Mouse (Mus musculus) heart, adult 8-10 months (tissue): Measurements from ENCODE around the gene Igfals. TPM values are rescaled to one million over a fixed set of nuclear protein-coding genes. Genes with fewer than 3 reads are reported as not detected.

Experiments used
- DNase-seq: peaks from one replicate; pipeline ENCODE4 v3.0.0; 2022; ENCODE audit warnings: low spot score
- total RNA-seq, 4 experiments: library from RNA; stranded (reverse); gene quantifications; 2 replicates each; pipeline ENCODE4 v1.2.4; 2022

Igfals gene
- total RNA-seq = 10 to 100 TPM in 2 of 4 experiments, 1 to 10 TPM in 2; 7.8 to 14.5 (median 11.1) TPM

DNA sequence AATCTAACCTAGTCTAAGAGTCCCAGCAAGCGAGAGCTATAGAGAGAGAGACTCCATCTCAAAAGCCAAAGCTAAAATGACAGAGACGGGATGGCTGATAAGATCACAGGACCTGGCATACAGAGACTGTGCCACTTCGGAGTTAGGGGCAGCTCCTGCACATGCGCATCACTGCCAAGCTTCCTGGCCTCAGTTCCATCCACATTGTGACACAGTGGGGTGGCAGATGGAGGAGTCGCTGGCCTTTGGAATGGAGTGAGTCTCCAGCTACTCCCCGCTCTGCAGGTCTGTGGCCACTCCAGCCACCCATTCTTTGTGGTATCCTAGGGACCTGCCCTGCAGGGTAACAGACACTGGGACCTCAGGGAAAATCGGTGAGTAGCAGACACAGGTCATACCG is at the start of gene Igfals:
Igfals (plus strand) TSS at position 222 of the 400 bp plus-strand sequence.
- no peak for DNase-seq

DNA sequence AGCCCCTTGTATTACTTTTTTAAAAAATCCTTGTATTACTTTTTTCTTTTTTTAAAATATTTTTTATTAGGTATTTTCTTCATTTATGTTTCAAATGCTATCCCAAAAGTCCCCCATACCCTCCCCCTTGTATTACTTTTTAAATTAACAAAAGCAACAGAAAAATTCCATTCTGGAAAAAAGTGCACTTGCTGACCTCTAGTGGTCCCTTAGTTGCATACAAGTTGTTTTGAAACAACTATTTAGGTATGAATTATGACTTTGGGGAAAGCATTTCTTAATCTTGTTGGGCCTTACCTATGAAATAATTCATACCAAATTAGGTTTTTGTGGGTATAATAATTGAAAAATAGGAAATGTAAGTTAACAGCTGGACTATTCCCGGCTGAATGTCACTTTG is 48.3 kb upstream of the Igfals start:
- no peak for DNase-seq

DNA sequence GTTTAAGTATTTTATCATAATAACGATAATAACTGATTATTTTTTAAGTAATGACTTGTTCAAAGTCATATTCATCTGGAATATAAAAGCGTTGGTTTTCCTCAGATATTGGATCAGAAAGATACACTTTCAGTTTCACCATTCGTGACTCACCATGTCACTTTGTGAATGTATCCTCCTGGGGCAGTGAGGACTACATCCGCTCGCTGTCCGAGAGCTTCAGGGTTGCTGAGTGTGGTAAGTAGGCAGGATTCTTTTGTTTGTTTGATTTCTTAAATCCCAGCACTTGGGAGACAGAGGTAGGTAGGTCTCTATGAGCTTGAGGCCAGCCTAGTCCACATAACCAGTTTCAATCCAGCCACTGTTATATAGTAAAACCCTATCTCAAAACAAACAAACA is 47.6 kb upstream of the Igfals start:
- DNase-seq = no peak

DNA sequence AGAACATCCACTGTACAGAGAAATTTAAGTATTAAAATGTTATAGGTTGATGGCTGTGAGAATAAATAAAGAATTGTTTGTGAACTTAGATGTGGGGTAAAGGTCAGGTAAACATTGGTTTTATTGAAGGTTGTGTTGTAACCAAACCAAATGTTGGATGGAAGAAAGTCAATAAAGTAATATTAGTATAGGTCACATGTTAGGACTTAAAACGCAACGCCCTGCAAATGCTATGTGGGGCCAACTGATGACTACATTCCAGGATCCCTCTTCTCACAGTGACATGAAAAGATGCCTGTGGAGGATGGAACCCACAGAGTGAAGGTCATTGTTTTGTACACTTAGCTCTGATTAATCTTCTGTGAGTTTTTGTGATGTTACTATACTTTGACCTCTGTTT is 46.3 kb upstream of the Igfals start:
- DNase-seq = no peak

DNA sequence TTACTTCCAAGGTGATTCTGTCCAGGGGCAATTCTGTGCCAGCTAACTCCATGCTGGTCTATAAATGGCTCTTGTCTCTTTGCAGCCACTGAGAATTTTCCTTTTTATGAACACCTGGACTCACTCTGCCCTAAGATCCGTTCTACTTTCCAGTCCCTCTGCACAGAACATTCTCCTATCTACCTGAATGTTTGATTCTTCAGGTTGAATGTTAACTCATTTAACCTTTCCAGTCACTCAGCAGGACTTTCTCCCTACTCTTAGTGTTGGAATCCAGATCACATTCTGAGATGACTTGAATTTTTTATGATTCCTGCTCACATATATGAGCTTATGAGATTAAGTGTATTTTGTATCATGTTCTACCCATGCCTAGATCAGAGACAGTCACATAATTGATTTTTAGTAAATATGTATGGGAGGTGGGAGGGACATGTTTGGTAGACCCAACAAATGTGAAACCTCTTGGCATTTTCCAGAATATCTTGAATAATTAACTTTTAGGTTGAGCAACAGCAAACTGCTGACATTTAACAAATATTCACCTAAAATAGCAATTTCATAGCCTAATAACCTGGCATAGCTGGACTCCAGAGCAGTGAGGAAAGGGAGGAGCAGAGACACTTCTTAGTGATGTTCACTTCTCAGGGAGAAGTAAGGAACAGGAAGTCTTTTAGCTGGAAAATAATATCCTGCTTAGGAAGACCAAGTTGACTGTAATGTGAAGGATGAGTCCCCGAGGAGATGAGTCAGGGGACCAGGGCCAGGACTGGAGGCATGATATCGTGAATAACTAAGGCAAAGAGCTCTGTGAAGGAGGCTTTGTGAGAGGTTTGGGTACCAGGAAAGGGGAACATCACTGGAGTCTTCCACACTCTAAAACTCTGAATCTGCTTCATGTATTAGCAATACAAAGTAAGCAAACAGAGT is 44.2 kb upstream of the Igfals start:
- DNase-seq = no peak

DNA sequence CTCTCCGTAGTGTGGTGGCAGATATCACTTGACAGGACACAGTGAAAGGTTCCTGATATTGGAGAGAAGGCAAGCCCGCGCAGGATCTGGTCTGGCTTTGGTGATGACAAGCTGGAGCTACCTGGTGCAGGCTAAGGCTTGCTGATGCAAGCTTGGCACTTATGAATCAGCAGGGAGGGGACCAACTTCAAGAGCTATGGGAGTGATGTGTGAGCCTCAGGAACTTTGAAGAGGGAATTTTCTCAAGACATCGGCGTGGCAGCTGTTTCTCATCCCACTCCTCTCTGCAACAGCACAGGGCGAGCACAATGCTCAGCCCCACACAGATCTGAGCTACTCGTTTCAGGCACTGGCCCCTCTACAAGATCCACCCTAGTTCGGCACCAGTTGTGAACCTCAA is 26.0 kb upstream of the Igfals start, which contains the start of gene Hagh:
Hagh (plus strand) TSS at position 302 of the 400 bp plus-strand sequence.
- no peak for DNase-seq

DNA sequence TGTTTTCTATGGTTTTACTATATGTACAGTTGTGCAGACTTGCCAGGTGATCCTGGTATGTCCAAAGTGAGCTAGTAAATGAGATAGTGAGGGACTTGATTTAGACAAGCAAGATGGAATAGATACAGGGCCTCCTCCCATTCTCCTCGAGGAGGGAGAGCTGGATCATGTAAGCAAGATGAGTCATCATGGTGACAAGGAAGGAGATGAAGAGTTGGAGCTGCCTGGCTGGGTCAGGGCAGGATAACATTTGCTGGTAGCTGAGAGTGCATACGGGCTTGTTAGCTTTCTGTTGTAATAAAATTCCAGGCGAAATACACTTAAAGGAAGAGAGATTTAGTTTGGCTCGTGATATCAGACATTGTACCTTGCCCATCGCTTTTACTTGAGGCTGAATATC is 25.5 kb upstream of the Igfals start:
- DNase-seq = no peak

DNA sequence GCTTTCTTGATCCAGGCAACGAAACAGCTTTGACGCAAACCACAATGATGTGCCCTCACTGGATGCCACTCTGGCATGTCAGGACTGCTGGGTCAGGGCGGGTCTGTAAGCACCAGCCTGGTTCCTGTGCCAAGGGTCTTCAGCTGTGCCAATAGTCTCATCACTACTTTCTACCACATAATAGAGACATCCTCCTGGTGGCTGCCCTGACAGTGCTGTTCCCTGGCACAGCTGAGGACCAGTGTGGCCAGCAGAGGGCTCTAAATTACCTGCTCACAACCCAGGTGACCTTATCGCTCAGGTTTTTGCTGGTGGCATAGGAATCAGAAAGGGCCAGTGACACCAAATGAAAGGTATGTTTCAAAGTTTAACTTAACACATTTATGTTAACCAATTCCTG is 24.7 kb upstream of the Igfals start:
- DNase-seq = no peak

DNA sequence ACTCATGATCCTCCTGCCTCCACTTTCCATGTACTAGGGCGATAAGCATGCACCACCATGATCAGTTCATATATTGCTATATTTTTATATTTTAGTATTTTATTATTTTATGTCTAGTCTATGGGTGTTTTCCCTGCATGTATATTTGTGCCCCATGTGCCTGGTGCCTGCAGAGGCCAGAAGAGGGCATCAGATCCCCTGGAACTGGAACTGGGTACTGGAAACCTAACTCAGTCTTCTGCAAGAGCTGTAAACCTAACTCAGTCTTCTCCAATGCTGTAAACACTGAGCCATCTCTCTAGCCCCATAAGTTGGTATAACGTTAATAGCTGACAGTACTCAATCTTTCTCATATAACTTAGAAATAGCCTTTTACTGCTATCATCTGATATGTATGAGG is 23.2 kb upstream of the Igfals start:
- DNase-seq = no peak

DNA sequence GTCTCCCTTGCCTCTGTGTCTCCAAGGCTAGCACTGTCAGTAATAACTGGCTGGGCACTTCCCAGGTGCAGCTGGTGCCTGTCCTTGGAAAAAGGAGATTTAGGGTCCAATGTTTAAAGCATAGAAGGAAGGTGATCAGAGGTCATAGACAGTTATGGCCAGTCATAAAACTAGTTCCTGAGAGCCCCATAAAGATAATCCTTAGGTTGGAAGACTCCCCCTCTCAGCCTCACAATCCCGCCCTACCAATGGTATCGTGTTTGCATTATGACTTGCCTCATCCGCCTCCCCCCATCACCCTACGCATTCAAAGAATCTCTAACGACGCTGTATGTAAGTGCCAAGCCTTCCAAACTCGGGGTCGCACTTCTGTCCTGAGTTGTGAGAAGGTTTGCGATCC is 21.3 kb upstream of the Igfals start:
- no peak for DNase-seq

DNA sequence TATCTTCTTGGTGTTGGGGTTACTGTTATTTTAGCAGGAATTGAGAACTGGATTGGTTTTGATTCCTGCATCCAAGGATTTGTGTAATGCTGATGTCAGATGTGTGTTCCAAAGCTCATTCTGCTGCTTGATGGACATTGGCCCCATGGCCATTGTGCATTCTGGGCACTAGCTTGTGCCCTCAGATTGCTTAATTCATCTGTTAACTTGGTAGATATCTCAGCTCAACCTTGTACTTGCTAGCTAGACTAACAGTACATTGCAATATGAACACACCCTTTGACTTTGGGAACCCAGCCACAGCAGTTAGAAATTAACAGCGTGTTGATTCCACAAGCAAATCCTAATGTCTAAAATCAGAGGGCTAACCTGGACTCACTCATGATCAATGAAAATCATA is 18.4 kb upstream of the Igfals start:
- DNase-seq = no peak

DNA sequence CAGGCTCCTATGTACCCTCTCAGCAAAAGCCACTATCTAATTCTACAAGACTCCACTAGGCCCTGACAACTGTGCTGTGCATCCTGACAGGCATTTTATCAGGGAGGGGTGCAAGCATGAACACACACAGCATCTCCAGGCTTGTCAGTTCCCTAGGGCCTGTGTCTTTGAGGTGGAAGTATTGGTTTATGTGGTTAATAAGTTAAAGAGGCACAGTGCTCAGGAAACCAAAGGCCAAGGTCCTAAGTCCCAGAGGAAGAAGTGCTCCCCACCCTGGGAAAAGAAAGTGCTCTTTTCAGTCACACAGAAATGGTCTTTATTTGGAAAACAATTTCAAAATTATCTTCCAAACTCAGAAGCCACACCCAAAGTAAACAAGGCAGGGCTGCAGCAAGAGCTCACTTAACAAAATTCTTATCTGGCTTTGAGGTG is 17.2 kb upstream of the Igfals start:
- no peak for DNase-seq

DNA sequence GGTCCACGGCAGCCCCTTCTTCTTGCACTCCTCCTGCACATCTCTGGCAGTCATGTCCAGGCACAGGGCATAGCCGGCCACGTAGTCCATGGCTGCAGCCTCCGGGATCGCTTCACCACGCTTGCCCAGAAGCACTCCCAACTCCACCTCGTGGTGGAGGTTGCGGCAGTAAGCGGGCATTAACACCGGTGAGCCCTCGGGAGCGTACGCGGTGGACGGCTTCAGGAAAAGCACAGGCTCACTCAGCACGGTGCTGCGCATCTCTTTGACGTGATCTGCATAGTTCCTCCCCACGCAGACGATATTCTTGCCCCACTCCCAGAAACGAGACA is 16.1 kb upstream of the Igfals start:
- no peak for DNase-seq

DNA sequence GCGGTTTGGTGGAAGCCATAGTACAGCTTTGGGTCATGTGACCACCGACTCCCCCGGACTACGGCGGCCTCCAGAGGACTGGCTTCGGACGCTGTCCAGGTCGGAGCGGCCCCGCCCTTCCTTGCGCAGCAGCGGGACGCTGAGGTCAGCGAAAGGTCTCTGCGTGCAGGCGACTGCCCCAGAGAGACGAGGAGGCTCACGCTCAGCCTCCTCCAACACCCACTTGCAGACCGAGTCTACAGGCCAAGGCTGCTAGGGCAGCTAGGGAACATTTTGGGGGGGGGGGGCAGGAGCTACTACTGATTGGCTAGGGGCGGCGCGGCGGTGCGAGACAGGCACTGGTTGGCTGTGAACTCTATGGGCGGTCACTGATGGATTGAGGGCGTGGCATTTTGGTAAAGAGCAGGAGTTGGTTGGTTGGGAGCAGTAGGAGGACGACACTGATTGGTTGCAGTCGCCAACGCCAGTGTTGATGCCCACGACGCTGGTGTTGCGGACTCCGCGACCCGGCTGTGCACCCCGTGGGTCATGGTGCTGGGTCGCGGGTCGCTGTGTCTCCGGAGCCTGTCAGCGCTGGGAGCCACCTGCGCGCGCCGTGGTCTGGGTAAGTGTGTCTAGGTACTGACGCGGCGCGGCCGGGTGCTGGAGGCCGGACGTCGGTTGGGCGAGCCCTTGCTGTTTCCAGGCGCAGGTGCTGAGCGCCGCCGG is 15.6 kb upstream of the Igfals start, which contains the start of gene Fahd1:
Fahd1 (minus strand) TSS at position 300 of the 708 bp plus-strand sequence.
- peak; percentile 98 for DNase-seq

DNA sequence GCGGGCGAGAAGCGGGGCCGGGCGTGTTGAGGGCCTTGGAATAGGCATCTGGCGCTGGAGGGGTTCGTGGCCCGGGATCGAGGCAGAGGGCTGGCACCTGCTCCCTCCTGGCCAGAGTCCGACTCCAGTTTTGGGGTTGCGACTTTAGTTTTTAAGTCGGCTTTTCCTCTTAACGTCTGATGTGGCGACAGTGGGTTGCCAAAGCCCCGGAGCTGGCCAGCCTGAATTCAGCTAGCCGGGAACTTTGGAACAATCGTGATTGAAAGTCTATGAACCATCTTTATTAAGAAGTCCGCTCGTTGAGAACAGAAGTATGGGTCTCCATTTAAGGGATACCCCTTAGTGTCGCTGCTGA is 15.0 kb upstream of the Igfals start:
- DNase-seq = no peak

DNA sequence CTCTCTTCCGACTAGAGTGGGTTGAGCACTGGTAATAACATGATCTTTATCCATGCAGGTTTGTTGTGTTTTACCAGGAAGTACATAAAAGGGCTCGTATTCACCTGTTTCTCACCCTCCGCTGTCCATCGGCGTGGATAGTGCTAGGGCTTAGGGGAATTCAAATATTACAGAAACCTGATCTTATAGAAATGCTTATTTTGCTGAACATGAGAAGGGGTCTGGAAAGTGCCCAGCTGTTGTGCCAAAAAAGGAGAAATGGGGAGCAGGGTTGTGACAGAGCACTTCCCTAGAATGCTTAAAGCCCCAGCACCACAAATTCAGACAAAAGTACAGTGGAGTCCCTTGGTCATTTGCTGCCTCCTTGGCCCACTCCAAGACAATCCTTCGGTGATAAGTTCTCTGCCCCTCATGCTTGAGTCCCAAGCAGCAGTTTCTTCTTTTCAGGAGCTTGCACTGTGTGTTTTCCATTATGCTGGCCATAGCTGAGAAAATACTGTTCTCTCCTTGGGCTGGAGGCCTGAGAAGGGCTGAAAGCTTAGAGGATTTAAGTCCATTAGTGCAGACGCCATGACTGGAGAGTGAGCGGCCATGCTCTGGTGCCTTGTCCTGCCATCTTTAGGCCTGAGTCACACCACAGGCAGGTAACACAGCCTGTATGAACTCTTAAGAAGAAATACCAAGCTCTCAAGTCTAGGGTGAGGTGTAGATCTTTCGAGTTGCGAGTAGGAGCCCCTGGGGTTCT is 14.2 kb upstream of the Igfals start:
- DNase-seq = no peak

DNA sequence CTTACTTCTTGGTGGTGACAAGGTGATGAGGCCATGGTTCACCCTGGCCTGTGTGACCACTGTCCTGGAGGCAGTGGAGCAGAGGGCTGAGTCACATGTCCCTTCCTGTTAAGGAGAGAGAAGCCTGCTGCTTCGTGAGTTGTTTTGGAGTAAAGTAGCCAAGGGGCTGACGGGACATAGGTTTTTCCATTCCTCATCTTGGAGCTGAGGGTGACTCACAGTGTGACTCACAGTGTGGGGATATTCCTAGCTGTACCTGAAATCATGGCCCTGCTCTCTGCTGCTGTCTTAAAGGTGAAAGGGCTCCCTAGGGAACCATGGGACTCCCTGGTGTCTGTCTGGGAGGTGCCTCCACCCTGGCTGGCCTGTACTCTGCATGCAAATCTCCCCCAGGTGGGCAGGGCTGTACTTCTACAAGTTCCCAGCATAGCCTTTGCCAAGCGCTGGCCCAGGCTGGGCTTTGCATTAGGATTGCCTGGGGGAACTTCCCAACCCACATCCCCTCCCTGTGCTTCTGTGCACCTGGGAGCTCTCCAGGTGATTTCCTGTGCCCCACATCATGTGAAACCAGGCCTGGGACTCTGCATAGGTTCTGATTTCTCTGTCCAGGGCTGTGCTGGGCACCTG is 9.8 kb upstream of the Igfals start:
- DNase-seq = no peak

DNA sequence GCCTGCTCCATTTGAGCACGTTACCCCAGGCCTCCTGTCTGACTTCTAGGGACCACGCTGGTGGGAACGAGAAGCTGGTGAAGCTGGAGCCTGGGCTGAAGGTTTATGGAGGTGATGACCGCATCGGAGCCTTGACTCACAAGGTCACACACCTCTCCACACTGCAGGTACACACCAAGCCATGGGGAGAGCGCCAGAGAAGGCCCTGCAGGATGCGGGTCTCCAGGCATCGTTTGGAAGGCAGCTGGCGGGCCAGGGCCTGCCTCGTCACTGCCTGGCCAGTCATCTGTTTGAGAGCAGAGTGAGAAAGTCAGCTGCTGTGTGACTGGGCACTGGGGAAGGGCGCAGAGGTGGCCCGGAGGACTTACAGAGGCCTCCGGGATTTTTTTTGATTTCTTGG is 9.2 kb upstream of the Igfals start:
- DNase-seq = no peak

DNA sequence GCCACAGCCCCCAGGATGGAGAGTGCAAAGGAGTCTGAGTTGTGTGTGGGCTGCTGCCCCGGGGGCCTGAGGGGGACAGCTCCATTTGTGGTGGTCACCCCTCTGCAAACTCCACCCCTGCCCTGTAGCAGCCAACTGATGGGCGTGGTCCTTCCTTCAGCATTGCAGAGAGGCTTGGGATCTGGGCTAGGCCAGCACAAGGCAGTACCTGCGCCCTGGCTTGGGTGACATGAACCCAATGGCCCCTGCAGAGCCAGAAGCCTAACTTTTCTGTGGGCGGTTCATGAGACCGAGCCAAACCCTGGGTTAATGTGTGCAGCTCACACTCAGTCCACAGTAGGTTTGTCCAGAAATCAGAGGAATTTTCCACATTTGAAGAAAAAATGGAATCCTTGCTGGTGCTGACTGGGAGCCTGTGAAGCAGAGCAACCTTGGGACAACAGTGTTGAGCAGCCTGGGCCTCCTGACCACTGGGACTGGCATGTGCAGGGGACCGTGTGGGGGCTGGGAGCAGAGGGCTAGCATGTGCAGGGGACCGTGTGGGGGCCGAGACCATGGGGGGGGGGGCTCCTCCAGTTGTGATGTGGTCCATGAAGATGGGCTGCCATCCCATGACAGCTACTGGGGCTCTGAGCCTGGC is 7.8 kb upstream of the Igfals start:
- DNase-seq = no peak

DNA sequence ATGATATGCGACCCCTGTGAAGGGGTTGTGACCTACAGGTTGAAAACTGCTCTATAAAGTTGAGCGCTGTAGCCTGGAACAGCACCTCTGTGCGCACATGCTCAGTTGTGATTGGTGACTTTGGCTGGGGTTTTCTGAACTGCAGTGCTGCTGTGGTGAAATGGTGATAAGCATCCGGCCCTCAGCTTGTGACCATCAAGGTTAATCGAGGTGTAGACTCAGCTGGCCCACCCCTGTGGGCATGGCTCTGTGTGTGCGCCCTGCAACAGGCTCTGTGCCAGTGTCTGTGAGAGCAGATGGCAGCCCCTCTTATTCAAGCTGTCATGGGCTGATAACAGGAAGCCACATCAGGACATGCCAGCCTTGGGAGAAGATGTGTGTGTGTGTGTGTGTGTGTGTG is 6.8 kb upstream of the Igfals start:
- DNase-seq = no peak

DNA sequence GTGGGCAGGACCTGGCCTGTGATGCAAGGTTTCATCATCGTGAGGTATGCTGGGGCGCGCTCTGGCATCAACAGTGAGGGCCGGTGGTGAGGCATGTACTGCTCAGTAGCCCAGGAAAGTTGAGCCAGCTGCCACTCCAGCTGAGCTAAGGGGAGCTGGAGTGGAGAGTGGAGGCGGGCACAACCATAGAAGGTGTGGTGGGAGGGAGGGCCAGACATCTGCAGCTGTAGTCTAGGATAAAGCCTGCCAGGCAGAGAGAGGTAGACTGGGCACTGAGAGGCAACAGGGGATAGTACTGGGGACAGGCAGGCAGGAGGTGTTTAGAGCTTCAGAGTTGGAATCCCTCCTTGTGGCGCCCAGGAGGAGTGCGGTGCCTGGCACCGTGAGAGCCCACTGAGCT is 5.7 kb upstream of the Igfals start:
- DNase-seq = no peak
